Mouse (Mus musculus) subcutaneous adipose tissue, adult 2 months (tissue): ENCODE measurements around the gene Ear14. TPM values are rescaled to one million over a fixed set of nuclear protein-coding genes. Genes with fewer than 3 reads are reported as not detected.

ENCODE experiments used
- polyA plus RNA-seq: library from polyadenylated mRNA; depleted of rRNA; stranded (reverse); fragments of >200 nt; gene quantifications from 2 replicates; pipeline ENCODE4 v1.2.3, GENCODE M21; 2012; ENCODE audit warnings: low replicate concordance; rRNA removed

Gene Ear14
- polyA plus RNA-seq: not detected in 2 replicates

DNA sequence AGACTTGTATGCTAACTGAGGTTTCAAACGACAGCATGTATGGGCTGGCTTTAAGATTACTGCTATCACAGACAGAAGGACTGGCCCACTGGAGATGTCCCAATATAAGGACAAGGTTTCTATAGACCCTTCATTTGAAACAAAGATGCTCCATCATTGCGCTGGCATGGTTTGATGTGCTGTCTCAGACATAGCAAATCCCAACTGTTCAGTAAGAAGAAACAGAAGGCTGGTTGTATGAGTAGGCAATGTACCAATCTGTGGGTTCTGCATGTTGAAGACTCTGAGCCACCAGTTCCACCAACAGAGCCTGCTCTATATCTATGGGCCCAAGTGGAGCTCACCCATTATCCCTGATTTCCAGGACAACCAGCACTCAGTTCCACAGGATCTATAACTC, at the start of gene Ear14:
Gene Ear14, plus strand, starts transcription at position 277 of the 400 bp plus-strand sequence.

DNA sequence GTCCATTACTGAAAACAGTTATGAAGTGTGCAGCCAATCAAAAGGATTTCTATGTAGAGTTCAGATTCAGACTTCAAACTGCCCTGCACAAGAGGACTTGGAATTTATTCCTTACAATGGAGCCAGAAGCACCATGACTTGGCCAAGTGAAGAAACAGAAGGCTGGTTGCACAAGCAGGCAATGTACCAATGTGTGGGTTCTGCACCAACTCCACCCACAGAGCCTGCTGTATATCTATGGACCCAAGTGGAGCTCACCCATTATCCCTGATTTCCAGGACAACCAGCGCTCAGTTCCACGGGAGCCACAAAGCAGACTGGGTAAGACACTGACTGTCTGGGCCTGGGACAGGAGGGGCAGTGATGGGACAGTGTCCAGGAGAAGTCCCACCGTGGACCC, 41.2 kb upstream of the Ear14 start, which contains the start of gene Rnase2b:
Gene Rnase2b, plus strand, starts transcription at position 285 of the 400 bp plus-strand sequence.

DNA sequence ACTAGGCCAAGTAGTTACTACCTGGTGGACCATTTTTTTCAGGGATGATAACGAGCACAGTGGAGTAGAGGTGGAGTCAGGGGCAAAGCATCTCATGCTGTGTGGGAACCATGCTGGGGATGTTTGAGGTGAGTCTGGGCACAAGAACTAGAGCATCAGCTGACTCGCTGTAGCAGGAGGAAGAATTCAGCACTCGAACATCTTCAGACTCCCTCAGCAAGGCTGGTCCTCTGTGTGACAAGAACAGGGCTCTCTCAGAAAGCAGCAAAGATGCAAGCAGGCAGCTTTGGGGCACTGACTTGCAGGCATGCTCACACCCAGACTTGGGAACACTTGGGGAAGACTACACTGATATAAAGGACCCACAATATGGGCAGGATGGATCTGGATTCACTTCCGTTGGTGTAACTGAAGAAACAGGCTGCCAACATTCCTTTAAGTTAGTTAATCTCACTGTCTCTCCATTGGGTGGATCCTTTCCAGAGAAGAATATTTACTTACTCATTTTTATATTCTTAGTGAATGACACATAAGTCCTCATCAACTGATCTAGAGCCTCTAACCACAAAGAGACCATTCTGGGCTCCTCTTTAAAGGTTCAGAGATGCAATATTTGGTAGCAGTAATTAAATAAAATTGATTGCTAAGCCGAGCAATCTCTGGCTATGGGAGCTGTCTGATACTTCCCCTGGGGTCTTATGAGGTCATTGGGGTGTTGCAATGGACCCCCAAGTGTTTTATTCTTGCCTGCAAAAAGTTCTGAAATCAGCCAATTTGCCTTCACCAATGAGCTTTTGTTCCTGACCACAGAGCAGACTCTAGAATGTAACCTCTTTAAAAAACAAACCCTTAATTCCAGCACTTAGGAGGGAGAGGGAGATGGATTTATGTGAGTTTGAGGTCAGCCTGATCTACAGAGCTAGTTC, 3.8 kb upstream of the Ear14 start, which contains the start of gene Ang2:
Gene Ang2, minus strand, starts transcription at position 51 of the 926 bp plus-strand sequence.

Other genes starting within 250 kb of the Ear14 start
- 2.7 and 4.3 TPM in 2 replicates for gene Pnp2, start 247.4 kb upstream of the Ear14 start, polyA plus RNA-seq
- 0.47 and 0.87 TPM in 2 replicates for gene Rnase10, start 195.6 kb upstream of the Ear14 start, polyA plus RNA-seq
- gene Rnase9, start 161.5 kb upstream of the Ear14 start, polyA plus RNA-seq: 0.10 and 0.30 TPM in 2 replicates
- not detected in 2 replicates for gene Rnase11, start 153.2 kb upstream of the Ear14 start, polyA plus RNA-seq
- gene Rnase12, start 145.7 kb upstream of the Ear14 start, polyA plus RNA-seq: 0.72 TPM in 1 of 2 replicates, not detected in the other
- gene Olfr750, start 129.0 kb upstream of the Ear14 start, polyA plus RNA-seq: not detected in 2 replicates
- gene Rnase4, start 112.3 kb upstream of the Ear14 start, polyA plus RNA-seq: 351 and 371 TPM in 2 replicates
- gene Ang, start 112.2 kb upstream of the Ear14 start, polyA plus RNA-seq: 28.9 and 32.3 TPM in 2 replicates
- gene Eddm3b, start 89.0 kb upstream of the Ear14 start, polyA plus RNA-seq: not detected in 2 replicates
- gene Rnase6, start 79.5 kb upstream of the Ear14 start, polyA plus RNA-seq: 8.0 and 12.6 TPM in 2 replicates
- gene Rnase1, start 56.6 kb upstream of the Ear14 start, polyA plus RNA-seq: 0.24 and 3.5 TPM in 2 replicates
- gene Rnase2b, start 41.1 kb upstream of the Ear14 start, polyA plus RNA-seq: not detected in 2 replicates
- not detected in 2 replicates for gene Ang2, start 4.2 kb upstream of the Ear14 start, polyA plus RNA-seq
- gene Rnase2a, start 52.7 kb downstream of the Ear14 start, polyA plus RNA-seq: 0.21 and 14.8 TPM in 2 replicates
- not detected in 2 replicates for gene Gm7247, start 158.4 kb downstream of the Ear14 start, polyA plus RNA-seq
- not detected in 2 replicates for gene Vmn2r88, start 207.4 kb downstream of the Ear14 start, polyA plus RNA-seq
- gene Vmn2r89, start 248.5 kb downstream of the Ear14 start, polyA plus RNA-seq: not detected in 2 replicates